Mouse (Mus musculus) NIH3T3 (cell line): ENCODE data around the gene Rara.

Source experiments
- DNase-seq: peaks from one replicate; pipeline ENCODE4 v3.0.0-alpha.2; 2012; ENCODE audit warnings: low read depth

The Rara gene

GRCm38 (mm10) chr11:98937914-98938694, 10.5 kb downstream of the Rara start:
- peak; percentile 84 for DNase-seq

GRCm38 (mm10) chr11:98938701-98939083, 11.1 kb downstream of the Rara start:
- DNase-seq = no peak

- DNase-seq = peak; percentile 60
Observed at GRCm38 (mm10) chr11:98939084-98939952, 11.7 kb downstream of the Rara start.

GRCm38 (mm10) chr11:98939953-98940641, 12.5 kb downstream of the Rara start:
- peak; percentile 69 for DNase-seq

DNA sequence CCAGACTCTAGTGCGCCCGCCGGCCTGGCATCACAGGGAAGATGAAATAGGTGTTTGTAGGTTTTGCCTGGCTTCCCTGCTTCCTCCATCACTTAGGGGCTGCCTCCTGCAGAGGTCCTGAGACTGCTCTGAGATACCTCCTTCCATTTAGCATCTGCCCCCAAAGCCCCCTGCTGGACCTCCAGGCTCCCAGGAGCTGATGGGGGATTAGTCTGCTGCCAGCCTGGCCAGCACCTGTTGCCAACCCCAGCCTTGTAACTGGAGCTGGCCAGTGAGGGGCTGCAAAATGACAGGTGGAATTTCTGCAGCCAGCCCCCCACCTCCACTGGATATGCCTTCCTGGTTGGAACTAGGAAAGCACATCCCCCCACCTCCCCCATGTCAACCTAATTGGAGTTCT, 13.2 kb downstream of the Rara start:
- DNase-seq = no peak

- peak; percentile 83 for DNase-seq
Observed at GRCm38 (mm10) chr11:98941341-98941825, 13.8 kb downstream of the Rara start.

DNA sequence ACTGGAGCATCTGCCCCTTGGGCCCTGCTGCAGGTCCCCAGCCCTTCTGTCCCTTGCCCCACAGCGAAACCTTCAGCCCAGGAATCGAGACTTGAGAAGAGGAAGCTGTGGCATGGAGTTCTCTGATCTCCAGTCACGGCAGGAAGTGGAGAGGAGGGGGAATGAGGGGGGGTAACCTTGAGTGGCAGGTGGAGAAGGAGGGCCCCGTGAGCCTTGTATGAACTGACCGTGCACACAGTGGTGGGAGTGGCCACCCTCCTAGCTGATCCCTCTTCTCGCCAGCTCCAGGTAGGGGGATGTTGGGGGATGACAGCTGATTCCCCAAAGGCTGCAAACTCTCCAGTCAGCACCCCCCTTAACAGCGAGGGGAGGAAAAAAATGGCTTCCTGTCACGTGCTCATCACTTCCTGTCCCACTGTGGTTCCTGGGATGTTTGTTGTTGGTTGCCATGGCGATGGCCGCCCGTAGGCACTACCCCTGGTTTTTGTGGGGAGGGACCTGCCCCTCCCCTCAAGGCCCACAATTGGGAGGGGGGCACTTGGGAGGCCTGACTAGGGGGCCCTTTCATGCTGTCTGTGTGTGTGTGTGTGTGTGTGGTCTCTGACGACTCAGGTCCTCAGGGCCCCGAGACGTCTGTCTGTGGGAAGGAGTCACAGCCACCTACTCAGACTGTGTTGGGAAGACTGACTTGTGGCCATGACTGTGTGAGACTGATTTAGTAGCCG, 14.4 kb downstream of the Rara start:
- peak; percentile 92 for DNase-seq

- no peak for DNase-seq
Observed at GRCm38 (mm10) chr11:98942555-98942922, 14.9 kb downstream of the Rara start.

GRCm38 (mm10) chr11:98942923-98943641, 15.5 kb downstream of the Rara start:
- DNase-seq = peak; percentile 91

GRCm38 (mm10) chr11:98943741-98944461, 16.3 kb downstream of the Rara start:
- peak; percentile 73 for DNase-seq

- no peak for DNase-seq
Observed at GRCm38 (mm10) chr11:98944897-98945604, 17.4 kb downstream of the Rara start.

- no peak for DNase-seq
Observed at GRCm38 (mm10) chr11:98945605-98945977, 18.0 kb downstream of the Rara start.

DNA sequence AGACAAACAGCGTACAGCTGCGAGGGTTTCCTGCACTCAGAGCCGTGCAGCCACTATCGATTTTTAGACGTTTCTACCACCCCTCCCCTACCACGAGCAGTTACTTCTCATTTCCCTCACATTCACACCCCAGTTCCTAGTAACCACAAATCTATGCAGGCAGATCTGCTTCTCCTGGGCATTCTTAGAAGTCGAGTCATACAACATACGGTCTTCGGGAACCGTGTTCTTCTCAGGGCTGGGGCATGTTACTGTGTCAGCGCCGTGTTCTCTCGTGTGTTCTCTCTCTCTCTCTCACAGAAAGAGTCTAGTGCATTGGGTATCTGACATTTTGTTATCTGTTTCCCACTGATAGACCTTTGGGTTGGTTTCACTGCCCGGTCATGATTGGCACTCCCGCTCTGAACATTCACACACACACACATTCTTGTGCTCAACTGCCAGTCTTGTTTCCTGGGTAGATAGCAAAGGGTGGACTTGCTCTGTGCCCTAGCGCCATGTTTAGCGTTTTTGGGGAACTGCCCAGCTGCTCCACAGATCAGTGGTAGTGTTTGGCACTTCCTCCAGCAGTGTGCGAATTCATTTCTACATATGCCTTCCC, 20.5 kb downstream of the Rara start:
- peak; percentile 66 for DNase-seq

DNA sequence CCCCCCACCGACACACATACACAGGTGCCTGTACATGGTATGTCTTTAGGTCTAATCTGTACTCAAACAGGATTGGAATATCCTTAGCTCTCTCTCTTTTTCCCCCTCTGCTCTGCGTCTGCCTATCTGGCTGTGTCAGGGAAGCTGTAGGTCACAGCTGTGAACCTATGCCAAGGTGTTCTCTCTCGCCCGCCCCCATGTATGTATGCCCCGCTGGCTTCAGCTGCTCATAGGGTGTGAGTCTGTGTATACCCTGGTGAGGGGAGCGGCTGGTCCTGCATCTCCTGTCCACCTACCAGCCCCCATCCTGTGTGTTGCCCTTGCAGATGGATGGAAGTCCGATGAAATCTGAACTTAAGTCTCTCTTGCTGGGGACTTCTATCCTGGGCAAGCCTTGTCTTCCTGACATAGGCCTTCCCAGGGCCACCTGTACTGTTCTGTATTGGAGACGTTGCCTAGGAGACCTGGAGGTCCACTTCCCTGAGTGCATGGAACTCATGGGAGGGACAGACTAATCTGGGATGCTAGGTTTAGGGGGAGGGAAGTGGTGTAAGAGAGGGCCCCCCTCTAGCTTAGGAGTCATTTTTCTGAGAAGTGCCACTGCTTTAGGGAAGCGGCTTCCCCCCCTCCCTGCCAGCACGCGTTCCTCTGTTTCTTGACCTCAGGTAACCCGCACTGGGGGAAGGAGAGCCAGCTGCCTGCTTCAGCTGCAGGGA, 21.8 kb downstream of the Rara start:
- no peak for DNase-seq

DNA sequence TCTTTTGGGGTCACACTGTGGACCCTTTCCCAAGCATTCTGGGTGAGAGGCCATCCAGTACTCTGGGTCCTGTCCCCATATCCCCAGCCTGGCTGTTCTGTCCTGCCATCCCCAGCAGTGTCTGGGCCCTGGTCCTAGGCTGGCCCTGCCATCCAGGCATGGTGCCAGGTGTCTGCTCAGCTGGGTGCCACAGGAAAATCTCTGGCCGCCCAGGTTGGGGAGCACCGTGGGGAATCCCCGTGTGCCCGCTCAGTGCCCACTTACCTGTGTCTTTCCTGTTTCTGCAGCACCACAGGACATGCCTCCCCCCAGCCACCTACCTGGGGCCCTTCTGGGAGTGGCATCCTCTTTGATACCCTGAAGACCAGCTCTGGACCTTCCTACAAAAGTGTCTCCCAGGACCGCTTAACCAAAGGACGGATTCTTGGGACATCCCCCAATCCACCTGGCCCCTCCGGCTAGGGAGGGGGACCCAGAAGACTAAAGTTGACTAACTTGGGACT, 22.4 kb downstream of the Rara start:
- DNase-seq = no peak

- no peak for DNase-seq
Observed at GRCm38 (mm10) chr11:98950484-98950883, 22.9 kb downstream of the Rara start.

- peak; percentile 99 for DNase-seq
Observed at GRCm38 (mm10) chr11:98951026-98951906, 23.6 kb downstream of the Rara start.
